Mouse (Mus musculus) myocyte (in vitro differentiated cells): ENCODE measurements around the gene Prkg1. TPM values are rescaled to one million over a fixed set of nuclear protein-coding genes. Genes with fewer than 3 reads are reported as not detected.

ENCODE experiments used
- H3K27me3 ChIP-seq: one replicate; pipeline ENCODE4 v1.6.1; 2011; ENCODE audit not compliant: control insufficient read depth, insufficient read depth, insufficient read length
- H3K36me3 ChIP-seq: one replicate; pipeline ENCODE4 v1.6.1; 2011; ENCODE audit not compliant: control insufficient read depth, insufficient read depth
- H3K4me2 ChIP-seq: one replicate; pipeline ENCODE4 v1.6.1; 2011; ENCODE audit warnings: low read depth, control low read depth
- H3K4me3 ChIP-seq: one replicate; pipeline ENCODE4 v1.5.1; 2011; ENCODE audit warnings: mild to moderate bottlenecking, control low read depth, moderate library complexity
- H3K79me2 ChIP-seq: one replicate; pipeline ENCODE4 v1.6.1; 2011; ENCODE audit not compliant: control insufficient read depth, insufficient read depth
- H3ac ChIP-seq: one replicate; pipeline ENCODE4 v1.6.1; 2011; ENCODE audit not compliant: control insufficient read depth, insufficient read length
- CEBPB ChIP-seq: IDR thresholded peaks from 2 replicates; pipeline ENCODE4 v1.6.1; 2011; ENCODE audit warnings: mild to moderate bottlenecking, moderate library complexity; ENCODE audit not compliant: poor library complexity, insufficient read depth, severe bottlenecking
- E2F4 ChIP-seq: IDR thresholded peaks from one replicate; pipeline ENCODE4 v1.6.1; 2011; ENCODE audit warnings: mild to moderate bottlenecking, control low read depth, moderate library complexity; ENCODE audit not compliant: insufficient read depth
- MAX ChIP-seq: IDR thresholded peaks from one replicate; pipeline ENCODE4 v1.6.1; 2011; ENCODE audit warnings: low read depth, mild to moderate bottlenecking, control low read depth
- MYOD1 ChIP-seq, 3 experiments: IDR thresholded peaks; one replicate each; pipeline ENCODE4 v1.6.1; 2011; ENCODE audit warnings: control low read depth in 2 of 3, low read depth in 2 of 3, mild to moderate bottlenecking in 2 of 3, moderate library complexity in 1 of 3; ENCODE audit not compliant: insufficient read length in 2 of 3, control insufficient read depth in 1 of 3
- MYOG ChIP-seq, 3 experiments: IDR thresholded peaks; one replicate each; pipeline ENCODE4 v1.6.1; 2011; ENCODE audit warnings: control low read depth in 2 of 3, low read depth in 2 of 3, mild to moderate bottlenecking in 2 of 3; ENCODE audit not compliant: insufficient read length in 2 of 3, control insufficient read depth in 1 of 3, insufficient read depth in 1 of 3
- POLR2A ChIP-seq: IDR thresholded peaks from one replicate; pipeline ENCODE4 v1.6.1; 2011; ENCODE audit warnings: low read depth, mild to moderate bottlenecking, control low read depth, moderate library complexity; ENCODE audit not compliant: insufficient read length
- POLR2AphosphoS2 ChIP-seq: IDR thresholded peaks from one replicate; pipeline ENCODE4 v1.6.1; 2011; ENCODE audit warnings: low read depth, control low read depth; ENCODE audit not compliant: insufficient read length
- REST ChIP-seq: IDR thresholded peaks from one replicate; pipeline ENCODE4 v1.6.1; 2011; ENCODE audit warnings: mild to moderate bottlenecking, control low read depth, moderate library complexity; ENCODE audit not compliant: insufficient read depth, insufficient read length
- SRF ChIP-seq: IDR thresholded peaks from one replicate; pipeline ENCODE4 v1.6.1; 2011; ENCODE audit warnings: low read depth; ENCODE audit not compliant: control insufficient read depth, insufficient read length
- TCF12 ChIP-seq: IDR thresholded peaks from one replicate; pipeline ENCODE4 v1.6.1; 2011; ENCODE audit warnings: mild to moderate bottlenecking, control low read depth; ENCODE audit not compliant: poor library complexity, insufficient read depth, severe bottlenecking
- TCF3 ChIP-seq: IDR thresholded peaks from one replicate; pipeline ENCODE4 v1.6.1; 2011; ENCODE audit warnings: low read depth, control low read depth; ENCODE audit not compliant: insufficient read length
- USF1 ChIP-seq: IDR thresholded peaks from one replicate; pipeline ENCODE4 v1.6.1; 2011; ENCODE audit warnings: low read depth, mild to moderate bottlenecking, control low read depth, moderate library complexity
- polyA plus RNA-seq: library from polyadenylated mRNA; unstranded; fragments of >200 nt; fragmentation: generic; extraction: Trizol; gene quantifications from one replicate; pipeline ENCODE4 v1.2.1, GENCODE M21; 2012; ENCODE audit warnings: missing spikeins

Prkg1 gene
- polyA plus RNA-seq, 1 experiment = 1.7 TPM

GRCm38 (mm10) chr19:31759855-31760254 lies 5.0 kb downstream of the Prkg1 start:
- Histone ChIP-seq H3K36me3 (no peaks in the 10 kb centered on the region), H3K4me3 (no peak overlapping the region), H3K79me2 (no peaks in the 10 kb centered on the region), H3K4me2 (no peak overlapping the region), H3K27me3 (no peaks in the 10 kb centered on the region), H3ac (no peak overlapping the region)
- no peak for TF ChIP-seq SRF
- no peak for TF ChIP-seq TCF3
- TF ChIP-seq E2F4 = no peak
- no peak for TF ChIP-seq MAX
- TF ChIP-seq REST = no peak
- TF ChIP-seq POLR2AphosphoS2 = no peak
- TF ChIP-seq USF1 = no peak
- TF ChIP-seq POLR2A = no peak
- TF ChIP-seq MYOG (IDR thresholded peaks at IDR 0.05; ENCODE audit: control insufficient read depth in 1 of 3, insufficient read depth in 1 of 3, insufficient read length in 2 of 3, low read depth in 2 of 3) = no peak
- TF ChIP-seq CEBPB = no peak
- TF ChIP-seq TCF12 = no peak
- no peak for TF ChIP-seq MYOD1 (IDR thresholded peaks at IDR 0.05; ENCODE audit: control insufficient read depth in 1 of 3, insufficient read length in 2 of 3, low read depth in 2 of 3)

- no peak overlapping the region for H3K4me3 ChIP-seq
- no peak overlapping the region for H3ac ChIP-seq
- H3K4me2 ChIP-seq = peak overlapping the region; percentile 70
- H3K36me3 ChIP-seq = no peaks in the 10 kb centered on the region
- H3K27me3 ChIP-seq = no peaks in the 10 kb centered on the region
- TF ChIP-seq MAX (no peak), MYOD1 (IDR thresholded peaks at IDR 0.05; ENCODE audit: control insufficient read depth in 1 of 3, insufficient read length in 2 of 3, low read depth in 2 of 3) (no peak), USF1 (no peak), TCF3 (no peak), MYOG (IDR thresholded peaks at IDR 0.05; ENCODE audit: control insufficient read depth in 1 of 3, insufficient read depth in 1 of 3, insufficient read length in 2 of 3, low read depth in 2 of 3) (no peak), E2F4 (no peak), SRF (no peak), POLR2AphosphoS2 (no peak), POLR2A (no peak), TCF12 (no peak), REST (no peak), CEBPB (no peak)
- no peaks in the 10 kb centered on the region for H3K79me2 ChIP-seq
These were observed 8.7 kb downstream of the Prkg1 start for GRCm38 (mm10) chr19:31755929-31756792.

- Histone ChIP-seq H3K79me2 (no peaks in the 10 kb centered on the region), H3K36me3 (no peaks in the 10 kb centered on the region), H3K4me2 (no peak overlapping the region), H3ac (no peak overlapping the region), H3K27me3 (no peaks in the 10 kb centered on the region), H3K4me3 (no peak overlapping the region)
- TF ChIP-seq TCF3 = no peak
- TF ChIP-seq MYOG (IDR thresholded peaks at IDR 0.05; ENCODE audit: control insufficient read depth in 1 of 3, insufficient read depth in 1 of 3, insufficient read length in 2 of 3, low read depth in 2 of 3) = no peak
- TF ChIP-seq TCF12 = no peak
- TF ChIP-seq REST = no peak
- TF ChIP-seq CEBPB = no peak
- no peak for TF ChIP-seq POLR2A
- TF ChIP-seq USF1 = no peak
- no peak for TF ChIP-seq POLR2AphosphoS2
- TF ChIP-seq MYOD1 (IDR thresholded peaks at IDR 0.05; ENCODE audit: control insufficient read depth in 1 of 3, insufficient read length in 2 of 3, low read depth in 2 of 3) = no peak
- TF ChIP-seq MAX = no peak
- TF ChIP-seq SRF = no peak
- no peak for TF ChIP-seq E2F4
These were observed 10.1 kb downstream of the Prkg1 start for GRCm38 (mm10) chr19:31754642-31755287.

GRCm38 (mm10) chr19:31750976-31751676 lies 13.7 kb downstream of the Prkg1 start:
- H3K4me3 ChIP-seq = no peak overlapping the region
- H3K36me3 ChIP-seq = no peaks in the 10 kb centered on the region
- H3K4me2 ChIP-seq = no peak overlapping the region
- H3ac ChIP-seq = no peak overlapping the region
- TF ChIP-seq E2F4 (no peak), CEBPB (no peak), POLR2AphosphoS2 (no peak), SRF (no peak), POLR2A (no peak), REST (no peak), MYOD1 (IDR thresholded peaks at IDR 0.05; ENCODE audit: control insufficient read depth in 1 of 3, insufficient read length in 2 of 3, low read depth in 2 of 3) (no peak), TCF12 (no peak), TCF3 (no peak), USF1 (no peak), MAX (no peak), MYOG (IDR thresholded peaks at IDR 0.05; ENCODE audit: control insufficient read depth in 1 of 3, insufficient read depth in 1 of 3, insufficient read length in 2 of 3, low read depth in 2 of 3) (no peak)
- no peaks in the 10 kb centered on the region for H3K79me2 ChIP-seq
- no peaks in the 10 kb centered on the region for H3K27me3 ChIP-seq
